Mouse (Mus musculus) liver, embryonic 14.5 days (tissue): ENCODE measurements around the gene Itgbl1.

Source experiments
- CTCF ChIP-seq: IDR thresholded peaks from 2 replicates; pipeline ENCODE4 v1.5.1; 2016; ENCODE audit warnings: antibody characterized with exemption, low read depth, control low read depth
- EP300 ChIP-seq: IDR thresholded peaks from 2 replicates; pipeline ENCODE4 v1.6.1; 2016; ENCODE audit warnings: antibody characterized with exemption, low read depth

- TF ChIP-seq CTCF (no peak), EP300 (no peak)
These were observed 32.6 kb upstream of the Itgbl1 start for GRCm38 (mm10) chr14:123627180-123627562.
